Mouse (Mus musculus) limb, embryonic 13.5 days (tissue): ENCODE data around the gene Gm2832. TPM values are rescaled to one million over a fixed set of nuclear protein-coding genes. Genes with fewer than 3 reads are reported as not detected.
"Not testable (repeated sequence)": the region's sequence is repeated elsewhere in the genome, so short reads cannot be mapped to it uniquely, and the experiment has no call there.

ENCODE experiments used
- ATAC-seq: fragments of 200-750 bp; cut with Nextera tagmentation; 2 replicates; pipeline ENCODE4 v1.8.0; 2017; ENCODE audit warnings: low read depth, moderate number of reproducible peaks, moderate TSS enrichment; ENCODE audit not compliant: low FRiP score
- H3K27ac ChIP-seq: fragments of 300-500 bp; sonication (generic); 2 replicates; pipeline ENCODE4 v1.5.1; 2015; ENCODE audit warnings: inconsistent platforms, mild to moderate bottlenecking, moderate library complexity
- H3K27me3 ChIP-seq: fragments of 300-500 bp; sonication (generic); 2 replicates; pipeline ENCODE4 v1.6.1; 2015; ENCODE audit warnings: mild to moderate bottlenecking, inconsistent platforms
- H3K36me3 ChIP-seq: fragments of 300-500 bp; sonication (generic); 2 replicates; pipeline ENCODE4 v1.6.1; 2015; ENCODE audit warnings: inconsistent platforms, mild to moderate bottlenecking, moderate library complexity
- H3K4me1 ChIP-seq: fragments of 300-500 bp; sonication (generic); 2 replicates; pipeline ENCODE4 v1.6.1; 2015; ENCODE audit warnings: inconsistent platforms
- H3K4me2 ChIP-seq: fragments of 300-500 bp; sonication (generic); replicated peaks from 2 replicates; pipeline ENCODE4 v1.6.1; 2015; ENCODE audit warnings: inconsistent platforms, mild to moderate bottlenecking, moderate library complexity
- H3K4me3 ChIP-seq: fragments of 300-500 bp; sonication (generic); 2 replicates; pipeline ENCODE4 v1.5.1; 2015; ENCODE audit warnings: moderate library complexity, mild to moderate bottlenecking, inconsistent platforms
- H3K9ac ChIP-seq: fragments of 300-500 bp; sonication (generic); 2 replicates; pipeline ENCODE4 v1.6.1; 2015; ENCODE audit warnings: mild to moderate bottlenecking, inconsistent platforms
- H3K9me3 ChIP-seq: fragments of 300-500 bp; sonication (generic); 2 replicates; pipeline ENCODE4 v1.6.1; 2016; ENCODE audit warnings: inconsistent platforms
- WGBS: fragments of 180-500 bp; shearing (Covaris S2); methylation state at CpG from one replicate; pipeline ENCODE4 v1.1.7; 2015; 5-methylcytosine and 5-hydroxymethylcytosine counted together
- polyA plus RNA-seq: library from polyadenylated mRNA; unstranded; fragments of >200 nt; fragmentation: Nextera tagmentation; extraction: Ambion mirVana; gene quantifications from 2 replicates; pipeline ENCODE4 v1.2.1, GENCODE M21; 2015

Gm2832 gene
- 0.10 and 0.27 TPM in 2 replicates for polyA plus RNA-seq

- not testable (repeated sequence) for H3K27me3 ChIP-seq
Observed at GRCm38 (mm10) chr14:41278505-41278904, at the start of gene Gm2832. TSS of gene Gm2832 (plus strand) at chr14:41278805.

GRCm38 (mm10) chr14:41263296-41263695 is 15.3 kb upstream of the Gm2832 start:
- 52% methylated on average over 4 of the region's 4 CpGs for WGBS
- H3K4me2 ChIP-seq, H3K9ac ChIP-seq, H3K9me3 ChIP-seq, H3K36me3 ChIP-seq, H3K27ac ChIP-seq, H3K27me3 ChIP-seq, H3K4me1 ChIP-seq, ATAC-seq, H3K4me3 ChIP-seq: not testable (repeated sequence)

More at GRCm38 (mm10) chr14:41278505-41278904, at the start of gene Gm2832:
- not testable (repeated sequence) for H3K4me2 ChIP-seq, H3K27ac ChIP-seq, H3K4me3 ChIP-seq, H3K36me3 ChIP-seq, H3K9me3 ChIP-seq, H3K9ac ChIP-seq, ATAC-seq, H3K4me1 ChIP-seq
- WGBS: 90% methylated on average over 2 of the region's 3 CpGs

DNA sequence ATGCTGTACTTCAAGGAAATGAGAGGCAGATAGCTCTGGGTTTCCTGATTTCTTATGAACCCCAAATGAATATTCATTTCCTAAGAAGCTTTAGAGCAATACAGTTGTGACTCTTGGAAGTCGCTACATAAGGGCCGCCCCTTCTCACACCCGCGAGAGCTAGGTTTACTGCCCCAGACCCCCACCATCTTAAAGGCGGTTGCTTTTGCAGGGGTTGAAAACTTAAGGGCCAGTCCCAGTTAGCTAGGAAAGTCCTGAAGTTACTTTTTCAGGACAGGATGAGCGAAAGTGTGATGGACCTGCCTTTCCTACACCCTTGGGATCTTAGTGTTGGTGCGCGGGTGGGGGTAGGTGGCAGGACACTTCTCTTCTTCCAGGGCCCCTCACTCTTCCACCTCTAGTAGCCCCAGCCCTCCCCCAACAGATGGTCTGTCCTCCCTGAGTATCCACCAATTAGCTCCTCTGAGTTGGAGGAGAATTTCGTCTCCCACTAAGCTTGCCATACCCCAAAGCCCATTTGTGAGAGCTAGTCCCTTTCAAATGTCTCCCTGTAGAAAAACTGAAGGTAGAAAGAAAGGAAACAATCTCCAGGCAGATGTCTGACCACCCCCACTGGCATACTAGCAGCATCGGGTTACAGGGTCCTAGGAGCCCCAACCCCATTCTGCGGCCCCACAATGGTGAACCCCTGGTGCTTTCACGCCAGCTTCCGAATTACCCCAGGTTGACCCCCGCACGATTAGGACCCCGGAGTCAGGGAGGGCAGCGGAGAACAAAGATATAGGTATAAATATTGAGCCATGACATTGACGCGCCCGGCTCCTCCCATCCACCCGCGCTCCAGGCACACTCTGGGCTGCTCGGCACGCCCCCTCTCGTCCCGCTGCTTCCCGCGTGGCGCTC is 14.5 kb upstream of the Gm2832 start:
- not testable (repeated sequence) for H3K27me3 ChIP-seq, H3K9ac ChIP-seq, H3K4me1 ChIP-seq, H3K36me3 ChIP-seq, H3K27ac ChIP-seq, H3K9me3 ChIP-seq
- Histone ChIP-seq H3K4me2 (peak overlapping the region; percentile 58), H3K4me3 (peak overlapping the region; percentile 34)
- peak; percentile 67 for ATAC-seq
- WGBS: 3% methylated on average over 26 of the region's 29 CpGs

- not testable (repeated sequence) for H3K9ac ChIP-seq, H3K27me3 ChIP-seq, H3K27ac ChIP-seq, H3K4me1 ChIP-seq, H3K9me3 ChIP-seq, H3K36me3 ChIP-seq
- H3K4me3 ChIP-seq: peak overlapping the region; percentile 34
- peak overlapping the region; percentile 58 for H3K4me2 ChIP-seq
- WGBS: under 1% methylated on average over 24 of the region's 36 CpGs
- ATAC-seq: peak; percentile 80
Observed at GRCm38 (mm10) chr14:41264756-41265566, 13.6 kb upstream of the Gm2832 start.

- not testable (repeated sequence) for H3K36me3 ChIP-seq, H3K27ac ChIP-seq, ATAC-seq, H3K4me1 ChIP-seq, H3K27me3 ChIP-seq, H3K9me3 ChIP-seq, H3K4me3 ChIP-seq, H3K9ac ChIP-seq, H3K4me2 ChIP-seq
- 45% methylated on average over 1 of the region's 1 CpGs for WGBS
Observed at GRCm38 (mm10) chr14:41285965-41286364, 7.4 kb downstream of the Gm2832 start.

Other genes with a start within 250 kb of the Gm2832 start
- gene Dydc2, start 209.6 kb upstream of the Gm2832 start, polyA plus RNA-seq: not detected in 2 replicates
- not detected in 2 replicates for gene Dydc1, start 205.9 kb upstream of the Gm2832 start, polyA plus RNA-seq
- not detected in 2 replicates for gene Mat1a, start 173.8 kb upstream of the Gm2832 start, polyA plus RNA-seq
- gene Sftpa1, start 147.0 kb upstream of the Gm2832 start, polyA plus RNA-seq: not detected in 2 replicates
- gene Mbl1, start 127.3 kb upstream of the Gm2832 start, polyA plus RNA-seq: not detected in 2 replicates
- not detected in 2 replicates for gene Sftpd, start 93.7 kb upstream of the Gm2832 start, polyA plus RNA-seq
- not detected in 2 replicates for gene Gm5798, start 69.8 kb downstream of the Gm2832 start, polyA plus RNA-seq
- gene Gm7945, start 107.6 kb downstream of the Gm2832 start, polyA plus RNA-seq: not detected in 2 replicates
- gene Gm6482, start 129.5 kb downstream of the Gm2832 start, polyA plus RNA-seq: not detected in 2 replicates
- gene Gm7954, start 174.7 kb downstream of the Gm2832 start, polyA plus RNA-seq: not detected in 2 replicates
- gene Gm3486, start 210.7 kb downstream of the Gm2832 start, polyA plus RNA-seq: not detected in 2 replicates